Mouse (Mus musculus): ENCODE measurements around the gene Tle6.

The Tle6 gene

DNA sequence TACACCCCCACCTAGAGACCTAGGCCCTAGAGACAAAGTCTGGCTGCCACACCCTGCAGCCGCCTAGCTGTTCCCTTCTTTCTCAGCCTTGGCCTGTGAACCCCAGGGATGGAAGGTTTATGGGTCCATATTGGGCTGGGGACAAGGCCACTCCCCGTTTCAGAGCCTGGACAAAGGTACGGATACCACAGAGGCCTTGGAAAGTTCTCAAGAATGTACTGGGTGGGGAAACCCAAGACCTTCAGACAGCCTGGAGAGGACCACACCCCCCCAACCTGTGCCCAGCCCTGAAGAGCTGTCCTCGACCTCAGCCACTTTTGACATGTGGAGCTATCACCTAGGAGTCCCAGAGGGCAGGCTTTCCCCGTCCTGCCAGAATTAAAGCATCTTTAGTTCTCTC lies 51.9 kb downstream of the Tle6 start:
- in situ Hi-C loops (cut with MboI; ENCODE audit: unreplicated experiment in 2 of 2), result loop anchor here (5.0 kb wide), 2 partner anchors 52 to 157 kb away; partner anchors contain the start of genes Ncln (in 1 of the 2) and Smim24 (in 1 of the 2)

DNA sequence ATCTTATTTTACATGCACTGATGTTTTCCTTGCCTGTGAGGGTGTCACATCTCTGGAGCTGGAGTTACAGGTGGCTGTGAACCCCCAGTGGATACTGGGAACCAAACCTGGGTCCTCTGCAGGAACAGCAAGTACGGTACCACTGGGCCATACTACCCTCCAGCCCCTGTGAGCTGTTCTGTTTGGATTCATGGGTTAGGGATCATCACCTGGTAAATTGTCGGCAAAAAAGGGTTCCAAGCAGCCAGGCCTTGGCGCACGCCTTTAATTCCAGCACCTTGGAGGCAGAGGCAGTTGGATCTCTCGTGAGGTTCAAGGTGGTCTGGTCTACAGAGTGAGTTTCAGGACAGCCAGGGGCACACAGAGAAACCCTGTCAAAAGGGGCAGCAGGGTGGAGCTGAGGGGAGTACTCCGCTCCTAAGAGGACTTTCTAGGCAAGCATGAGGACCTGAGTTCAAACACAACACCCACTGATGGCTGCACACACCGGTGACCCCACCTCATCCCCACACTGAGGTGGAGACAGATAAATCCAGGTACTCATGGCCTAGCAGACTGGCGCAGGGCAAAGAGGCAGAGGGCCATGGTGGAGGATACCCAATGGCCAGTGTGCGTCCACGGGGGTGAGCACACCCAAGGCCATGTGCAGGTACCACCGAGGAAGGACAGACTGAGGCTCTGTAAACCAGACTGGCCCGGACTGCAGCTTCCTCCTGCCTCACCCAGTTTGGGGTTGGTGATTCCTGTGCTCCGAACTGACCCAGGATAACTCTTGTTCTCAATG lies 53.9 kb downstream of the Tle6 start:
- in situ Hi-C loops (cut with MboI; ENCODE audit: unreplicated experiment in 2 of 2), result loop anchor here (5.0 kb wide), 2 partner anchors 50 to 155 kb away; partner anchors contain the start of genes Ncln (in 1 of the 2) and Smim24 (in 1 of the 2)

DNA sequence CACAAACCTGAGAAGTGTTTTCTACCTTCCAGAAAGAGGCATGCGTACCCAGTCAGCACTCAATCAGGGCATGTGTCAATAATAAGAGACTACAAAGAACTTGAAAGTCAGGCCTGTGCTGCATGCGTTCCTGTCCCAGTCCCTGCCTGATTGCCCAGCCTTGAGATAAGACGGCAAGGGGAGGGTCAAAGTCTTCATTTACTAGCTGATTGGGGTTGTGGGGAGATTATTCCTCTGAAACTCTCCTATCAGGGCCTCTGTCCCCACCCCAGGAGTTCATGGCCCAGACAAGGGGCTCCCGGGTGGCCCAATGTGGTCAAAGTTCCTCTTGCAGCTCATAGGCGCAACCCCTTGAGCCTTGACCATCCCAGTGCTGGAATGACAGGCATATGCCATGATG lies 54.5 kb downstream of the Tle6 start:
- in situ Hi-C loops (cut with MboI; ENCODE audit: unreplicated experiment in 2 of 2), result loop anchor here (5.0 kb wide), 2 partner anchors 49 to 154 kb away; partner anchors contain the start of genes Ncln (in 1 of the 2) and Smim24 (in 1 of the 2)

DNA sequence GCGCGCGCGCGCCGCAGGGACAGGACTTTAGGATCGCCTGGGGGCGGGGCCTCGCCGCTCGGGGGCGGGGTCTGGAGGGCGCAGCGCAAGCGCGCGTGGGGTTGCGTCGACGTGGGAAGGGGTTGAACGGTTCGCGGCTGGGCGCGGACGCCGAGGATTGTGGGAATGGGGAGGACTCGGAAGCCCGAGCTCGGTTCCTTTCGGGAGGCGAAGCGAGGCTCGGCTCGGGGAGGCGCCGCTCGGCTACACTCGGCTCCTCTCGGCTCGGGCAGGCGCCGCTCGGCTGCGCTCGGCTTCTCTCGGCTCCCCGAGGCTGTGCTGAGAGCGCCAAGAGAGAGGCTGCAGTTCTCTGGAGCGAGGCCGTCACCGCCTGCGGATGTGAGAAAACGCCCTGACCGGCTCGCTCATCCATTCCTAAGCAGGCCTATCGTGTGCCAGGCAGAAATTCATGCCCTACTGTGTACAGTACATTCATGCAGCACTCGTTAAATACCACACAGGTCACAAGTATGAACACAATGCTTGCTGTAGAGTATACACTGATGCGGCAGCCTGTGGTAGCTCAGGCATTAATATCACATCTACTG lies 55.6 kb downstream of the Tle6 start, which contains the start of gene Gna11:
Gene Gna11, minus strand, starts transcription at position 30 of the 587 bp plus-strand sequence.
- in situ Hi-C loops (cut with MboI; ENCODE audit: unreplicated experiment in 2 of 2), result loop anchor here (5.0 kb wide), 2 partner anchors 48 to 153 kb away; partner anchors contain the start of genes Ncln (in 1 of the 2) and Smim24 (in 1 of the 2)

DNA sequence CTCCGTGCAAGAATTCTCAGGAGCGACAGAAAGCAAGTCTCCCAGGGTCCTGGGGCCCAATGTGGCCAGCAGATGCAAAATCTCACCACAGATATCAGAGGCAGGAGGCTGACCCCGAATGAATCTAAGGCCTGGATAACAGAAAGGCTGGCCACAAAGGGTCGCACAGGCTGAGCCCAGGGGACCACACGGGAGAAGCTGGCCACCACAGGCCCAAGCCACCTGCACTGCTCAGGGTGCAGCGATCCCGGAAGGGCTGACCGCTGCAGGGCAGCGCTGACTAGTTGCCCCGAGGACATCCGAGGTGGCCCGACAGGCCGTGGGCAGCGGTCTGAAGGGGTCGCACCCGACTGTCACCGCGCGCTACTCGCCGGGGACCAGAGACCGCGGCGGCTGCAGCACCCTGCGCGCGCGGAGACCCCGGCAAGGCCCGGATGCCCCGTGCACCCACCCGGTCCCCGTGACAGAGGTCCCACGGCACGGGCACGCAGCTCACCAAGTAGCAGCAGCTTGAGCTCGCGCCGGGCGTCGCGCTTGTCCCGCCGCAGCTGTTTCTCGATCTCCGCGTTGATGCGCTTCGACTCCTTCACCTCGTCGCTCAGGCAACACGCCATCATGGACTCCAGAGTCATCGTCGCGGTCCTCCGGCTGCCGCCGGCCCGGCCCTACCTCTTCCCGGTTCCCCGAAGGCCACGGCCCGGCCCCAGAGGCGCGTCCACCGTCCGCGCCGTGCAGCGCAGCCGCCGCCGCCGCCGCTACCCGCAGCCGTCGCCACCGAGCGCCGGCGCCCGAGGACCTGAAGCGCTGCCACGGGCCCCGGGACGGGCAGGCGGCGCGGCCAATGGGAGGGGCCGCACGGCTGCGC lies 56.3 kb downstream of the Tle6 start:
- in situ Hi-C loops (cut with MboI; ENCODE audit: unreplicated experiment in 2 of 2), result loop anchor here (5.0 kb wide), 2 partner anchors 47 to 152 kb away; partner anchors contain the start of genes Ncln (in 1 of the 2) and Smim24 (in 1 of the 2)

DNA sequence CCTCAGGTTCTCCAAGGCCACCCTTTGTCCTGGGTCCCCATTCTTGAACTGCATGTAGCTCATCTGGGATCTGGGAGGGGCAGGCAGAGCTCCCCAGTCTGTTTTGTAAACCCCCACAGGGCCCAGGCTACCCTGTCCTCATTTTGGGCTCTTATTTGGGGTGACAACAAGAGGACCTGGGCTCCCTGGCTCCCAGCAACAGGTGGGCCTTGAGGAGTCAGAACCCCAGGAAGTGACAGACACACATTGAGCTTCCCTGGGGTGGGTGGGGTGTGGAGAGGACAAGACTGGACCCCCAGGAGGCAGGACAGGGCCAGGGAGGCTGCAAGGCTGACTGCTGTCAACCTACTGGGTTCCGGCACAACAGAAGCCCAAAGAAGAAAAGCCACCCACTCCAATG lies 57.2 kb downstream of the Tle6 start:
- in situ Hi-C loops (cut with MboI; ENCODE audit: unreplicated experiment in 2 of 2), result no loop called here

DNA sequence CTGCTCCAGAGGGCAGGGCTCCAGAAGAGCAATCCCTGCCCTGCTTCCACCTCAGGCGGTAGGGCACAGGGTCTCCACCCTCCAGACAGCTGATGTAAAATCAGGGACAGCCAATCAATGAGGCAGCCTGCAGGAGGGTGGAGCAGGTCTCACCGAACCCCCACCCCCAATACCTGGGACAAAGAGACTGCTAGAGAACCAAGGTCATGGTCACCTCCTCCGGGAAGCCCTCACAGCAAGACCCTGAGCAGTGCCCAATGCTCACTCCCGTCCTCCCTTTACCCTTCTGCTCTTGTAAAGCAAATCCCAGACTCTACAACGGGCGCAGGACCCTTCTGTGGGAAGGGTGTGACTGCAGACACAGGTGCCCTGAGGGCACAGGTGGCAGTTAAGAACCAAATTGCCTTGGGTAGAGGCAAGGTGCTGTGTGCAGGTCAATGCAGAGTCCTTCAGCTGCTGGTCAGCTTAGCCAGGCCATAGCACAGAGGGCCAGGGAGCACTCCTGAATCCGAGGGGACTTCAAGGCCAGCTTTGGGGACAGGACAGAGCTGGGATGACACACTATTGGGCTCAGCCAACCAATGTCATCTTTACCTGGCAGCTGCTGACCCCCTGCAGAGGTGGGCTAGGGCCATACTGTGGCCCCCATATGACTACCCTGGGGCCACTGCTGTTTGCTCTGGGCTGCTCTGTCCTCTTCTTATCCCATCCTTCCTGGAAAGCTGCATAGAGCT lies 58.0 kb downstream of the Tle6 start:
- in situ Hi-C loops (cut with MboI; ENCODE audit: unreplicated experiment in 2 of 2), result no loop called here

DNA sequence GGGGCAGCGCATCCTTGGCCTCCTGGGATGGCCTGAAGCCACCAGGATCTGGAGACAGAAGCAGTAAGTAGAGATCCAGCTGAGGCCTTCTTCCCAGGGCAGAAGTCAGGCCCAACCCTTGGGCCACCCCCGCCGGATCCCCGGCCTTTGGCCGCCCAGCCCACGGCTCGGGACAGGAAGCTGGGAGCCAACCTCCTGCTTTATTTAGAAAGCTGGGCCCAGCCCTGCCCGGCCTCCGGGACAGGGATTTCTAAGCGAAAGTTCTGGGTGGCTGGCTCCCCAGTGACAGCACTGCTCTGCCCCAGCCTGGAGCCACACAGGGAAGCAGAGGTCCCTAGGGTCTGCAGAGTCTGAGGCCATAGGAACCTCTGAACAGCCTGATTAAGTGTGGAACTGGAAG lies 59.1 kb downstream of the Tle6 start:
- in situ Hi-C loops (cut with MboI; ENCODE audit: unreplicated experiment in 2 of 2), result no loop called here

DNA sequence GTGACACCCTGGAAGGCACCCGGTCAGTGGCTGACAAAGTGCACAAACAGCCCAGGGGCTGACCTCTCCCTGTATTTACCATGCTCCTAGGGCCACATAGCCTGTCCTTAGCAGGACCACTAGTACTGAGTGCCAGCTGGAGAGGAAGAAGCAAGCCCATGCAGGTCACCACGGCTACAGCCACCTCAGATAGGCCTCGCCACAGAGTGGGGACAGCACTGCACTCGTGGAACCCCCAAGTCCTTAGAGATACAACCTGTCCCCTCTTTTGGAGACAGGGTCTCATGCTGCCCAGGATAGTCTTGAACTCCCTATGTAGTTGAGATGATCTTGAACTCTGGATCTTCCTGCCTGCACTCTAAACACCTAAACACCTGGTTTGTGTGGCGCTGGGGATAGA lies 59.5 kb downstream of the Tle6 start:
- in situ Hi-C loops (cut with MboI; ENCODE audit: unreplicated experiment in 2 of 2), result no loop called here

Measured in v-Abl transformed pro-B cells (cell line).